Mouse (Mus musculus): ENCODE data around the gene Popdc2. TPM values are rescaled to one million over a fixed set of nuclear protein-coding genes. Genes with fewer than 3 reads are reported as not detected.
A peak's percentile ranks its signal among the peaks of the same experiment; 100 is the strongest.

Popdc2 gene
- total RNA-seq, 2 experiments from 2014 or later = 55.5 to 61.6 TPM

GRCm38 (mm10) chr16:38371705-38372296 lies 9.8 kb downstream of the Popdc2 start:
- TF ChIP-seq CTCF (IDR thresholded peaks at IDR 0.05) = no peak
- Histone ChIP-seq H3K27ac (peak overlapping the region; percentile 96), H3K4me3 (peak overlapping the region; percentile 21)
- DNase-seq = no peak
- intact Hi-C loops (cut with DNase I) = loop anchor here (10.0 kb wide), 1 partner anchor 113 kb away; no protein-coding TSS in a partner anchor

GRCm38 (mm10) chr16:38372876-38373275 lies 10.9 kb downstream of the Popdc2 start:
- Histone ChIP-seq H3K27ac (peak overlapping the region; percentile 96), H3K4me3 (no peak overlapping the region)
- no peak for DNase-seq
- TF ChIP-seq CTCF (IDR thresholded peaks at IDR 0.05) = no peak
- intact Hi-C loops (cut with DNase I) = loop anchor here (10.0 kb wide), 1 partner anchor 112 kb away; no protein-coding TSS in a partner anchor

GRCm38 (mm10) chr16:38373439-38373838 lies 11.4 kb downstream of the Popdc2 start:
- intact Hi-C loops (cut with DNase I) = loop anchor here (10.0 kb wide), 1 partner anchor 111 kb away; no protein-coding TSS in a partner anchor
- no peak overlapping the region for H3K4me3 ChIP-seq
- DNase-seq = no peak
- no peak for TF ChIP-seq CTCF (IDR thresholded peaks at IDR 0.05)
- peak overlapping the region; percentile 96 for H3K27ac ChIP-seq

GRCm38 (mm10) chr16:38373941-38374340 lies 11.9 kb downstream of the Popdc2 start:
- intact Hi-C loops (cut with DNase I) = loop anchor here (10.0 kb wide), 1 partner anchor 111 kb away; no protein-coding TSS in a partner anchor
- no peak for DNase-seq
- no peak for TF ChIP-seq CTCF (IDR thresholded peaks at IDR 0.05)
- Histone ChIP-seq H3K4me3 (peak overlapping the region; percentile 19; the same call in 1 of the 2 replicates), H3K27ac (peak overlapping the region; percentile 96)

- TF ChIP-seq CTCF (IDR thresholded peaks at IDR 0.05) = no peak
- intact Hi-C loops (cut with DNase I) = loop anchor here (10.0 kb wide), 1 partner anchor 110 kb away; no protein-coding TSS in a partner anchor
- Histone ChIP-seq H3K27ac (peak overlapping the region; percentile 96), H3K4me3 (peak overlapping the region; percentile 19)
- DNase-seq = peak; percentile 41
Measured at GRCm38 (mm10) chr16:38374379-38375140, 12.6 kb downstream of the Popdc2 start.

GRCm38 (mm10) chr16:38375182-38375581 lies 13.2 kb downstream of the Popdc2 start:
- no peak for DNase-seq
- intact Hi-C loops (cut with DNase I) = loop anchor here (10.0 kb wide), 1 partner anchor 110 kb away; no protein-coding TSS in a partner anchor
- peak overlapping the region; percentile 19; the same call in 1 of the 2 replicates for H3K4me3 ChIP-seq
- H3K27ac ChIP-seq = peak overlapping the region; percentile 96
- no peak for TF ChIP-seq CTCF (IDR thresholded peaks at IDR 0.05)

- peak; percentile 58 for TF ChIP-seq CTCF (IDR thresholded peaks at IDR 0.05)
- peak; percentile 70 for DNase-seq
- Histone ChIP-seq H3K4me3 (peak overlapping the region; percentile 76), H3K27ac (peak overlapping the region; percentile 96)
- intact Hi-C loops (cut with DNase I) = loop anchor here (10.0 kb wide), 1 partner anchor 108 kb away; no protein-coding TSS in a partner anchor
Measured at GRCm38 (mm10) chr16:38376163-38376840, 14.3 kb downstream of the Popdc2 start.

GRCm38 (mm10) chr16:38376841-38377249 lies 14.8 kb downstream of the Popdc2 start:
- no peak for DNase-seq
- Histone ChIP-seq H3K4me3 (peak overlapping the region; percentile 76), H3K27ac (peak overlapping the region; percentile 96)
- intact Hi-C loops (cut with DNase I) = loop anchor here (10.0 kb wide), 1 partner anchor 108 kb away; no protein-coding TSS in a partner anchor
- no peak for TF ChIP-seq CTCF (IDR thresholded peaks at IDR 0.05)

- H3K4me3 ChIP-seq = no peak overlapping the region
- TF ChIP-seq CTCF (IDR thresholded peaks at IDR 0.05) = no peak
- H3K27ac ChIP-seq = peak overlapping the region; percentile 96
- intact Hi-C loops (cut with DNase I) = loop anchor here (10.0 kb wide), 1 partner anchor 107 kb away; no protein-coding TSS in a partner anchor
- peak; percentile 78 for DNase-seq
Measured at GRCm38 (mm10) chr16:38377546-38377945, 15.5 kb downstream of the Popdc2 start.

GRCm38 (mm10) chr16:38378591-38378990 lies 16.6 kb downstream of the Popdc2 start:
- no peak for TF ChIP-seq CTCF (IDR thresholded peaks at IDR 0.05)
- H3K27ac ChIP-seq = 0 out of 2 replicates have a peak overlapping the region, but pooled peaks have one; percentile 24

GRCm38 (mm10) chr16:38379088-38379487 lies 17.1 kb downstream of the Popdc2 start:
- TF ChIP-seq CTCF (IDR thresholded peaks at IDR 0.05) = no peak
- Histone ChIP-seq H3K4me3 (no peak overlapping the region), H3K27ac (peak overlapping the region; percentile 24; the same call in 1 of the 2 replicates)
- DNase-seq = no peak
- intact Hi-C loops (cut with DNase I) = loop anchor here (10.0 kb wide), 1 partner anchor 106 kb away; no protein-coding TSS in a partner anchor

More at GRCm38 (mm10) chr16:38378591-38378990, 16.6 kb downstream of the Popdc2 start:
- H3K4me3 ChIP-seq = no peak overlapping the region
- DNase-seq = no peak
- intact Hi-C loops (cut with DNase I) = loop anchor here (10.0 kb wide), 1 partner anchor 106 kb away; no protein-coding TSS in a partner anchor

- no peak for TF ChIP-seq CTCF (IDR thresholded peaks at IDR 0.05)
Measured at GRCm38 (mm10) chr16:38379493-38379892, 17.5 kb downstream of the Popdc2 start.

More at GRCm38 (mm10) chr16:38379493-38379892, 17.5 kb downstream of the Popdc2 start:
- intact Hi-C loops (cut with DNase I) = loop anchor here (10.0 kb wide), 1 partner anchor 105 kb away; no protein-coding TSS in a partner anchor
- no peak overlapping the region for H3K27ac ChIP-seq
- no peak for DNase-seq
- H3K4me3 ChIP-seq = no peak overlapping the region

Data from gastrocnemius, adult 2 months (tissue).